Mouse (Mus musculus): ENCODE data around the gene Xlr5c. TPM values are rescaled to one million over a fixed set of nuclear protein-coding genes. Genes with fewer than 3 reads are reported as not detected.
A peak's percentile ranks its signal among the peaks of the same experiment; 100 is the strongest.
"Not testable (repeated sequence)": the region's sequence is repeated elsewhere in the genome, so short reads cannot be mapped to it uniquely, and the experiment has no call there.

The Xlr5c gene
- not detected in 2 replicates for polyA plus RNA-seq (2012; rRNA removed)

GRCm38 (mm10) chrX:73292876-73293275, at the start of gene Xlr5c, which contains the start of gene Xlr5a:
Gene Xlr5c, minus strand, starts transcription at chrX:73292976.
Gene Xlr5a, minus strand, starts transcription at chrX:73292976.
- not testable (repeated sequence) for H3K4me3 ChIP-seq (ENCODE audit: low read depth, low read length); H3K27ac ChIP-seq (ENCODE audit: insufficient read depth, low read depth, low read length); H3K36me3 ChIP-seq (ENCODE audit: control insufficient read depth, insufficient read depth, low read length); H3K27me3 ChIP-seq (ENCODE audit: control insufficient read depth, insufficient read depth, low read length); H3K4me1 ChIP-seq (ENCODE audit: control insufficient read depth, insufficient read depth, insufficient read length, low read length)
- 89% methylated on average over 16 of the region's 17 CpGs for WGBS

GRCm38 (mm10) chrX:73342483-73342895, 49.7 kb upstream of the Xlr5c start, which contains the start of gene Zfp275:
Gene Zfp275, plus strand, starts transcription at chrX:73342621.
- no peaks in the 10 kb centered on the region for H3K36me3 ChIP-seq (ENCODE audit: control insufficient read depth, insufficient read depth, low read length)
- no peaks in the 10 kb centered on the region for H3K27me3 ChIP-seq (ENCODE audit: control insufficient read depth, insufficient read depth, low read length)
- WGBS = 15% methylated on average over 36 of the region's 37 CpGs
- H3K4me1 ChIP-seq (ENCODE audit: control insufficient read depth, insufficient read depth, insufficient read length, low read length) = no peaks in the 10 kb centered on the region
- peak within 1 kb of the TSS; percentile 53 for H3K27ac ChIP-seq (ENCODE audit: insufficient read depth, low read depth, low read length)
- peak within 1 kb of the TSS; percentile 93 for H3K4me3 ChIP-seq (ENCODE audit: low read depth, low read length)
- TF ChIP-seq CTCF (IDR thresholded peaks at IDR 0.05; ENCODE audit: extremely low read depth, insufficient read length, insufficient replicate concordance, low read depth, low read length) (no peak), POLR2A (IDR thresholded peaks at IDR 0.05; ENCODE audit: low read depth, low read length) (peak; percentile 33; the same call in 1 of the 2 replicates)

GRCm38 (mm10) chrX:73342068-73342467, 49.3 kb upstream of the Xlr5c start:
- peak overlapping the region; percentile 93; the same call in 1 of the 2 replicates for H3K4me3 ChIP-seq (ENCODE audit: low read depth, low read length)
- H3K36me3 ChIP-seq (ENCODE audit: control insufficient read depth, insufficient read depth, low read length) = no peaks in the 10 kb centered on the region
- no peaks in the 10 kb centered on the region for H3K27me3 ChIP-seq (ENCODE audit: control insufficient read depth, insufficient read depth, low read length)
- WGBS = 53% methylated on average over 3 of the region's 3 CpGs
- no peaks in the 10 kb centered on the region for H3K4me1 ChIP-seq (ENCODE audit: control insufficient read depth, insufficient read depth, insufficient read length, low read length)
- TF ChIP-seq CTCF (IDR thresholded peaks at IDR 0.05; ENCODE audit: extremely low read depth, insufficient read length, insufficient replicate concordance, low read depth, low read length) = no peak
- TF ChIP-seq POLR2A (IDR thresholded peaks at IDR 0.05; ENCODE audit: low read depth, low read length) = no peak
- H3K27ac ChIP-seq (ENCODE audit: insufficient read depth, low read depth, low read length) = no peak overlapping the region

GRCm38 (mm10) chrX:73341473-73341872, 48.7 kb upstream of the Xlr5c start:
- Histone ChIP-seq H3K27ac (ENCODE audit: insufficient read depth, low read depth, low read length) (no peak overlapping the region), H3K27me3 (ENCODE audit: control insufficient read depth, insufficient read depth, low read length) (no peaks in the 10 kb centered on the region), H3K4me3 (ENCODE audit: low read depth, low read length) (no peak overlapping the region), H3K4me1 (ENCODE audit: control insufficient read depth, insufficient read depth, insufficient read length, low read length) (no peaks in the 10 kb centered on the region), H3K36me3 (ENCODE audit: control insufficient read depth, insufficient read depth, low read length) (no peaks in the 10 kb centered on the region)
- 39% methylated on average over 1 of the region's 1 CpGs for WGBS
- TF ChIP-seq CTCF (IDR thresholded peaks at IDR 0.05; ENCODE audit: extremely low read depth, insufficient read length, insufficient replicate concordance, low read depth, low read length) (no peak), POLR2A (IDR thresholded peaks at IDR 0.05; ENCODE audit: low read depth, low read length) (no peak)

- no peak for TF ChIP-seq CTCF (IDR thresholded peaks at IDR 0.05; ENCODE audit: extremely low read depth, insufficient read length, insufficient replicate concordance, low read depth, low read length)
- no peak for TF ChIP-seq POLR2A (IDR thresholded peaks at IDR 0.05; ENCODE audit: low read depth, low read length)
- 89% methylated on average over 4 of the region's 4 CpGs for WGBS
- no peak within 1 kb of the TSS for H3K27ac ChIP-seq (ENCODE audit: insufficient read depth, low read depth, low read length)
Observed at GRCm38 (mm10) chrX:73336740-73337139, 44.0 kb upstream of the Xlr5c start, which contains the start of gene Gm45015. Gene Gm45015, minus strand, starts transcription at chrX:73336840.

DNA sequence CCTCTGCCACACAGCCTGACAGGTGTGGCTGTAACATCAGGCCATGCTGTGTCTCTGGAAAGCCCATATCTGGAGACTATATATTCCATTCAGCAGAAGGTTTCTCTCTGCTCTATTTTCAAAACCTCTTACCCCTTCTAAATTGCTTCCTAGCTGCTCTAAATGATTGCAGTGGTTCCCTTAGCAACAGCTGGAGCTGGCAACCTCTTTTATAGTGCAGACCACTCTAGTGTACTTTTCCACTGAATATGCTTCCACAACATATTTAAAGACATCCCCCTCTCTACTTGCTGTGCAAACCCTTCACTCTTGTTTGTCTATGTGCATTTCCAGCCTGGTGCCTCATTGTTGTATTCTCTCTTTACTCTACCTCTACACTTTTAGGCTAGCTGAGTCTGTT, 40.8 kb upstream of the Xlr5c start:
- TF ChIP-seq CTCF (IDR thresholded peaks at IDR 0.05; ENCODE audit: extremely low read depth, insufficient read length, insufficient replicate concordance, low read depth, low read length) (no peak), POLR2A (IDR thresholded peaks at IDR 0.05; ENCODE audit: low read depth, low read length) (no peak)
- H3K4me1 ChIP-seq (ENCODE audit: control insufficient read depth, insufficient read depth, insufficient read length, low read length) = no peaks in the 10 kb centered on the region

More at GRCm38 (mm10) chrX:73336740-73337139, 44.0 kb upstream of the Xlr5c start, which contains the start of gene Gm45015:
- no peak within 1 kb of the TSS for H3K4me3 ChIP-seq (ENCODE audit: low read depth, low read length)
- H3K36me3 ChIP-seq (ENCODE audit: control insufficient read depth, insufficient read depth, low read length) = no peaks in the 10 kb centered on the region
- no peaks in the 10 kb centered on the region for H3K27me3 ChIP-seq (ENCODE audit: control insufficient read depth, insufficient read depth, low read length)
- H3K4me1 ChIP-seq (ENCODE audit: control insufficient read depth, insufficient read depth, insufficient read length, low read length) = no peaks in the 10 kb centered on the region

GRCm38 (mm10) chrX:73327215-73327614, 34.4 kb upstream of the Xlr5c start:
- no peak for TF ChIP-seq CTCF (IDR thresholded peaks at IDR 0.05; ENCODE audit: extremely low read depth, insufficient read length, insufficient replicate concordance, low read depth, low read length)
- TF ChIP-seq POLR2A (IDR thresholded peaks at IDR 0.05; ENCODE audit: low read depth, low read length) = no peak
- WGBS = 63% methylated on average over 2 of the region's 2 CpGs
- H3K4me3 ChIP-seq (ENCODE audit: low read depth, low read length) = no peak overlapping the region
- H3K4me1 ChIP-seq (ENCODE audit: control insufficient read depth, insufficient read depth, insufficient read length, low read length) = no peaks in the 10 kb centered on the region
- no peak overlapping the region for H3K27ac ChIP-seq (ENCODE audit: insufficient read depth, low read depth, low read length)
- no peaks in the 10 kb centered on the region for H3K27me3 ChIP-seq (ENCODE audit: control insufficient read depth, insufficient read depth, low read length)
- no peaks in the 10 kb centered on the region for H3K36me3 ChIP-seq (ENCODE audit: control insufficient read depth, insufficient read depth, low read length)

More for the DNA sequence above, 40.8 kb upstream of the Xlr5c start:
- H3K4me3 ChIP-seq (ENCODE audit: low read depth, low read length) = no peak overlapping the region
- no peak overlapping the region for H3K27ac ChIP-seq (ENCODE audit: insufficient read depth, low read depth, low read length)
- H3K36me3 ChIP-seq (ENCODE audit: control insufficient read depth, insufficient read depth, low read length) = no peaks in the 10 kb centered on the region
- no peaks in the 10 kb centered on the region for H3K27me3 ChIP-seq (ENCODE audit: control insufficient read depth, insufficient read depth, low read length)

Measured in small intestine, adult 2 months (tissue).